In the genomic region with DNA sequence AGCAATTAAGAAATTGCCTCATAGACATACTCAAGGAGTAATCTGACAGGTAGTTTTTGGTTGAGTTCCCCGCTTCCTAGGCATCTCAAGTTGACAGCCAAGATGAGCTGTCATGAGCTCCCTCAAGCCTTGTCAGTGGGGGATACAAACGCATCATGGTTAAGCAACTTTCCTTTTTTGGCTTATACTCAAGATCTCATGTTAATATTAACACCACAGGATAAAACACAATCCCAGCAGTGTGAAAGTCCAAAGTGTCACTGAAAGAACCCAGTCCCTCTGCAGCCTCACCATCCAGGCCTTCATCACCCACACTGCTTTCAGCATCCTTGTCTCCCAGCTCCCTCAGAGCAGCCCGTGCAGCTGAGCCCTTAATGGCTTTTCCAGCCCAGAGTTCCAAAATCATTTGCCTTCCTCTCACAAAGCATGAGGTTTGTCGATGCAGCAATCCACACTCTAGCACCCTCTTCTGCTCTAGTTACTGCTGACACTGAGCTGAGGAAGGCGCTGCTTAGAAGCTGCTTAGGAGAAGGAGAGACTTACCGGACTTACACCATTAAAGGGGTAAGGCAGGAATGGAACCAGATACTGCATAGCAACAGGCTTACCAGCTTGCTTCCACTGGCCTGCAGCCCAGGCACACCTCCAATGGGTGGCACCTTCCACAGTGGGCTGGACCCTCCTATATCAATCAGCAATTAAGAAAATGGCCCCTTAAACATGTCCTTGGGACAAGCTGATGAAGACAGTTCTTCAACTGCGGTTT, we compare ENCODE assay signal across 18 mouse cellular contexts.
DNase-seq lines count a peak whose midpoint lies in the region; ATAC-seq and TF ChIP-seq lines count a peak whose summit lies in the region.
"Had no signal": no experiment of that assay in that cellular context is flagged by ENCODE, and none has a peak within 500 bp of the region (broad histone marks: within the 10 kb centered on the region; RNA-seq: fewer than 3 reads in every experiment).

No protein-coding gene starts in this region.

- 0 out of 2 replicates have a peak, but pooled peaks cover 3% of the 10 kb centered on the region for H3K4me1 ChIP-seq in heart, postnatal 0 days (ENCODE audit: control insufficient read depth, insufficient read depth)
- H3K4me1 ChIP-seq in liver, postnatal 0 days (ENCODE audit: insufficient read depth) = peaks cover 7% of the 10 kb centered on the region; the same call in 1 of the 2 replicates
- H3K4me1 ChIP-seq in liver, embryonic 12.5 days = peaks cover 20% of the 10 kb centered on the region
- H3K4me1 ChIP-seq in kidney, postnatal 0 days (replicated peaks; ENCODE audit: insufficient read depth, low read length) = no peaks in the 10 kb centered on the region
- no peaks in the 10 kb centered on the region for H3K4me1 ChIP-seq in hindbrain, embryonic 13.5 days (replicated peaks)
- H3K4me1 ChIP-seq: forebrain, embryonic 12.5 days; midbrain, embryonic 13.5 days had no signal

- H3K27ac ChIP-seq in heart, postnatal 0 days (ENCODE audit: low read depth) = no peak overlapping the region
- H3K27ac ChIP-seq in liver, postnatal 0 days (ENCODE audit: low read depth) = no peak overlapping the region
- H3K27ac ChIP-seq in liver, embryonic 12.5 days = no peak overlapping the region
- H3K27ac ChIP-seq in kidney, postnatal 0 days = peak overlapping the region; percentile 47; the same call in 1 of the 2 replicates
- H3K27ac ChIP-seq in hindbrain, embryonic 13.5 days = no peak overlapping the region
- H3K27ac ChIP-seq: forebrain, embryonic 12.5 days; hindbrain, postnatal 0 days; midbrain, embryonic 13.5 days had no signal

- no peaks in the 10 kb centered on the region for H3K27me3 ChIP-seq in heart, postnatal 0 days (ENCODE audit: control insufficient read depth, insufficient read depth, low read length)
- H3K27me3 ChIP-seq in liver, postnatal 0 days (ENCODE audit: insufficient read depth, low read length) = no peaks in the 10 kb centered on the region
- no peaks in the 10 kb centered on the region for H3K27me3 ChIP-seq in liver, embryonic 12.5 days (replicated peaks)
- H3K27me3 ChIP-seq in kidney, postnatal 0 days (ENCODE audit: insufficient read depth, low read length) = no peaks in the 10 kb centered on the region
- no peaks in the 10 kb centered on the region for H3K27me3 ChIP-seq in hindbrain, embryonic 13.5 days
- H3K27me3 ChIP-seq: forebrain, embryonic 12.5 days; midbrain, embryonic 13.5 days had no signal

- intact Hi-C loops in heart, postnatal 10 days (cut with DNase I) = loop anchor here (5.0 kb wide), 1 partner anchor 231 kb away; no protein-coding TSS in a partner anchor

- H3K9me3 ChIP-seq in heart, postnatal 0 days (replicated peaks; ENCODE audit: control insufficient read depth, low read length) = no peaks in the 10 kb centered on the region
- H3K9me3 ChIP-seq in liver, postnatal 0 days (ENCODE audit: low read length) = no peaks in the 10 kb centered on the region
- H3K9me3 ChIP-seq in liver, embryonic 12.5 days (replicated peaks) = no peaks in the 10 kb centered on the region
- no peaks in the 10 kb centered on the region for H3K9me3 ChIP-seq in kidney, postnatal 0 days (replicated peaks; ENCODE audit: low read length)
- H3K9me3 ChIP-seq in hindbrain, embryonic 13.5 days = no peaks in the 10 kb centered on the region
- H3K9me3 ChIP-seq: forebrain, embryonic 12.5 days; midbrain, embryonic 13.5 days had no signal

- no peak overlapping the region for H3K9ac ChIP-seq in heart, postnatal 0 days (replicated peaks; ENCODE audit: low read depth, low read length)
- H3K9ac ChIP-seq in liver, postnatal 0 days (replicated peaks) = no peak overlapping the region
- H3K9ac ChIP-seq in liver, embryonic 12.5 days = no peak overlapping the region
- no peak overlapping the region for H3K9ac ChIP-seq in kidney, postnatal 0 days (ENCODE audit: low read depth, low read length)
- H3K9ac ChIP-seq in hindbrain, embryonic 13.5 days = no peak overlapping the region
- H3K9ac ChIP-seq: forebrain, embryonic 12.5 days; midbrain, embryonic 13.5 days had no signal

- no peak; the same call in 1 of the 2 replicates for ATAC-seq in heart, postnatal 0 days (ENCODE audit: insufficient read depth, low read depth)
- ATAC-seq in liver, postnatal 0 days = peak; percentile 71
- ATAC-seq in liver, embryonic 12.5 days = no peak
- ATAC-seq in kidney, postnatal 0 days (replicated peaks; ENCODE audit: low FRiP score, low read depth) = peak; percentile 57; the same call in 1 of the 2 replicates
- no peak for ATAC-seq in hindbrain, embryonic 13.5 days (ENCODE audit: low FRiP score)
- ATAC-seq: hindbrain, postnatal 0 days; midbrain, embryonic 13.5 days had no signal

- no peak for TF ChIP-seq EP300 in heart, postnatal 0 days (IDR thresholded peaks at IDR 0.05; ENCODE audit: low read depth)
- TF ChIP-seq EP300 in liver, postnatal 0 days (IDR thresholded peaks at IDR 0.05; ENCODE audit: low read depth) = no peak

- peak; percentile 51 for DNase-seq in heart, postnatal 0 days (ENCODE audit: low spot score)
- DNase-seq in heart, postnatal 10 days = no peak
- DNase-seq in liver, postnatal 0 days = no peak
- peak; percentile 31 to 58 for DNase-seq in kidney, adult 8-10 months
- DNase-seq in kidney, postnatal 0 days (ENCODE audit: low spot score) = no peak
- DNase-seq in adrenal gland, adult 2 months = no peak
- DNase-seq: cerebellum, postnatal 14 days; gastrocnemius, postnatal 25 days; heart, postnatal 14 days; layer of hippocampus, postnatal 36 days; left cerebral cortex, postnatal 4 days; lung, adult 2 months; thymus, adult 18-20 months had no signal

- no peak for TF ChIP-seq CTCF in heart, postnatal 0 days (IDR thresholded peaks at IDR 0.05; ENCODE audit: low read depth)
- TF ChIP-seq CTCF in liver, postnatal 0 days (IDR thresholded peaks at IDR 0.05; ENCODE audit: low read depth) = no peak
- no peak for TF ChIP-seq CTCF in kidney, postnatal 0 days (IDR thresholded peaks at IDR 0.05; ENCODE audit: low read depth)

- WGBS in heart, postnatal 0 days = 58% methylated on average over 7 of the region's 7 CpGs
- WGBS in liver, postnatal 0 days (ENCODE audit: insufficient replicate concordance) = 76% methylated on average over 7 of the region's 7 CpGs
- WGBS in liver, embryonic 12.5 days (ENCODE audit: insufficient replicate concordance) = 80% methylated on average over 7 of the region's 7 CpGs
- WGBS in kidney, postnatal 0 days = 66% methylated on average over 7 of the region's 7 CpGs
- WGBS in hindbrain, embryonic 13.5 days = 88% methylated on average over 7 of the region's 7 CpGs

- no peak overlapping the region for H3K4me3 ChIP-seq in heart, postnatal 0 days (ENCODE audit: low read depth, low read length)
- H3K4me3 ChIP-seq in liver, postnatal 0 days (ENCODE audit: low read depth, low read length) = no peak overlapping the region
- H3K4me3 ChIP-seq in liver, embryonic 12.5 days = no peak overlapping the region
- no peak overlapping the region for H3K4me3 ChIP-seq in kidney, postnatal 0 days (replicated peaks; ENCODE audit: low read depth, low read length)
- H3K4me3 ChIP-seq in hindbrain, embryonic 13.5 days = no peak overlapping the region
- H3K4me3 ChIP-seq: forebrain, embryonic 12.5 days; midbrain, embryonic 13.5 days had no signal

- peaks cover 34% of the 10 kb centered on the region for H3K36me3 ChIP-seq in heart, postnatal 0 days (replicated peaks; ENCODE audit: control insufficient read depth, insufficient read depth, low read length)
- 0 out of 2 replicates have a peak, but pooled peaks cover 3% of the 10 kb centered on the region for H3K36me3 ChIP-seq in liver, postnatal 0 days (replicated peaks; ENCODE audit: insufficient read depth, low read length)
- H3K36me3 ChIP-seq in liver, embryonic 12.5 days = no peaks in the 10 kb centered on the region
- H3K36me3 ChIP-seq in kidney, postnatal 0 days (ENCODE audit: insufficient read depth, low read length) = no peaks in the 10 kb centered on the region; the same call in 1 of the 2 replicates
- peaks cover 23% of the 10 kb centered on the region for H3K36me3 ChIP-seq in hindbrain, embryonic 13.5 days

- no peak overlapping the region for H3K4me2 ChIP-seq in heart, postnatal 0 days (ENCODE audit: low read depth, low read length)
- H3K4me2 ChIP-seq in liver, postnatal 0 days (ENCODE audit: low read depth, low read length) = no peak overlapping the region
- H3K4me2 ChIP-seq in liver, embryonic 12.5 days = no peak overlapping the region
- H3K4me2 ChIP-seq in kidney, postnatal 0 days (ENCODE audit: low read length) = no peak overlapping the region
- H3K4me2 ChIP-seq in hindbrain, embryonic 13.5 days = no peak overlapping the region
- H3K4me2 ChIP-seq: forebrain, embryonic 12.5 days; midbrain, embryonic 13.5 days had no signal

Comparison
In these comparisons a context has a peak if more than half of its experiments do, and no peak if none do; other contexts are left out.
1. ATAC-seq: peak in liver, postnatal 0 days (single experiment) and kidney, postnatal 0 days (single experiment); none in heart, postnatal 0 days (single experiment), liver, embryonic 12.5 days (single experiment) and hindbrain, embryonic 13.5 days (single experiment).
2. DNase-seq: peak in heart, postnatal 0 days (single experiment) and kidney, adult 8-10 months (2 of 2); none in heart, postnatal 10 days (0 of 2), liver, postnatal 0 days (single experiment), kidney, postnatal 0 days (single experiment) and adrenal gland, adult 2 months (single experiment).